Mouse (Mus musculus) spleen, adult 2 months (tissue): ENCODE data around the gene Hdac7.

Experiments used
- CTCF ChIP-seq: fragments of 200-500 bp; IDR thresholded peaks from 2 replicates; pipeline ENCODE4 v1.5.1; 2011; ENCODE audit warnings: mild to moderate bottlenecking, inconsistent platforms; ENCODE audit not compliant: insufficient read depth, insufficient read length, insufficient replicate concordance; ENCODE audit errors: extremely low read depth
- POLR2A ChIP-seq: fragments of 200-500 bp; IDR thresholded peaks from 2 replicates; pipeline ENCODE4 v1.6.1; 2011; ENCODE audit warnings: low read depth, low read length, inconsistent platforms

DNA sequence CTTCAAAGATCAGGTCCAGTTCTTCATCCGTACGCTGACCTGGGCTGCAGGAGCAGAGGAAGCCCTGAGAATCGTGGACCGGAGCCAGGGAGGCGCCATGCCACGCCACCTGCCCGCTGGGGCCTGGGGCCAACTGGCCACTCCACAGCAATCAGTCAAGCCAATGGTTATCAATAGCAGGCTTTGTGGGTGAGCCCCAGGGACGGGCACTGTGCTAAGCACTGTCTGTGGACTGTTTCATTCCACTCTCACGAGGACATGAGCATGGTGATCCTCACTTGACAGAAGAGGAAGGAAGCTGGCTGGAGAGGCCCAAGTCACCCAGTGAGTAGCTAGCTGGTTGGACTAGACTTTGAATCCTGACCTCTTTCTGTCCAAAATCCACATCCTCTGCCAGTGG, 84.3 kb downstream of the Hdac7 start:
- TF ChIP-seq POLR2A: no peak
- TF ChIP-seq CTCF: no peak
